Mouse (Mus musculus) neural tube, embryonic 14.5 days (tissue): Measurements from ENCODE around the gene Capn10. TPM values are rescaled to one million over a fixed set of nuclear protein-coding genes. Genes with fewer than 3 reads are reported as not detected.

Experiments used
- ATAC-seq: fragments of 200-750 bp; cut with Nextera tagmentation; 2 replicates; pipeline ENCODE4 v1.8.0; 2017; ENCODE audit warnings: low read depth, mild to moderate bottlenecking, moderate TSS enrichment, moderate library complexity
- H3K27ac ChIP-seq: fragments of 300-500 bp; sonication (generic); 2 replicates; pipeline ENCODE4 v1.5.1; 2014; ENCODE audit warnings: low read depth, mild to moderate bottlenecking, control low read depth, low read length, moderate library complexity, mixed read lengths
- H3K27me3 ChIP-seq: fragments of 300-500 bp; sonication (generic); 2 replicates; pipeline ENCODE4 v1.6.1; 2014; ENCODE audit warnings: low read length; ENCODE audit not compliant: control insufficient read depth, insufficient read depth
- H3K36me3 ChIP-seq: fragments of 300-500 bp; sonication (generic); 2 replicates; pipeline ENCODE4 v1.6.1; 2014; ENCODE audit warnings: low read length, mixed read lengths; ENCODE audit not compliant: control insufficient read depth, insufficient read depth
- H3K4me1 ChIP-seq: fragments of 300-500 bp; sonication (generic); 2 replicates; pipeline ENCODE4 v1.6.1; 2014; ENCODE audit warnings: low read length; ENCODE audit not compliant: control insufficient read depth, insufficient read depth
- H3K4me2 ChIP-seq: fragments of 300-500 bp; sonication (generic); 2 replicates; pipeline ENCODE4 v1.6.1; 2014; ENCODE audit warnings: mild to moderate bottlenecking, low read depth, low read length, control low read depth
- H3K4me3 ChIP-seq: fragments of 300-500 bp; sonication (generic); 2 replicates; pipeline ENCODE4 v1.5.1; 2014; ENCODE audit warnings: low read depth, low read length, control low read depth, mixed read lengths
- H3K9ac ChIP-seq: fragments of 300-500 bp; sonication (generic); replicated peaks from 2 replicates; pipeline ENCODE4 v1.6.1; 2014; ENCODE audit warnings: low read depth, mild to moderate bottlenecking, control low read depth, low read length, mixed read lengths
- H3K9me3 ChIP-seq: fragments of 300-500 bp; sonication (generic); 2 replicates; pipeline ENCODE4 v1.6.1; 2016; ENCODE audit warnings: low read length; ENCODE audit not compliant: control insufficient read depth
- WGBS: fragments of 180-500 bp; shearing (Covaris S2); extraction: QIAGEN DNeasy Blood & Tissue Kit; methylation state at CpG from one replicate; pipeline ENCODE4 v1.1.7; 2014; 5-methylcytosine and 5-hydroxymethylcytosine counted together
- polyA plus RNA-seq: library from polyadenylated mRNA; unstranded; fragments of >200 nt; fragmentation: Nextera tagmentation; extraction: Ambion mirVana; gene quantifications from 2 replicates; pipeline ENCODE4 v1.2.1, GENCODE M21; 2014

Capn10 gene
- polyA plus RNA-seq, 1 experiment from 2014 or later = 58.4 TPM

DNA sequence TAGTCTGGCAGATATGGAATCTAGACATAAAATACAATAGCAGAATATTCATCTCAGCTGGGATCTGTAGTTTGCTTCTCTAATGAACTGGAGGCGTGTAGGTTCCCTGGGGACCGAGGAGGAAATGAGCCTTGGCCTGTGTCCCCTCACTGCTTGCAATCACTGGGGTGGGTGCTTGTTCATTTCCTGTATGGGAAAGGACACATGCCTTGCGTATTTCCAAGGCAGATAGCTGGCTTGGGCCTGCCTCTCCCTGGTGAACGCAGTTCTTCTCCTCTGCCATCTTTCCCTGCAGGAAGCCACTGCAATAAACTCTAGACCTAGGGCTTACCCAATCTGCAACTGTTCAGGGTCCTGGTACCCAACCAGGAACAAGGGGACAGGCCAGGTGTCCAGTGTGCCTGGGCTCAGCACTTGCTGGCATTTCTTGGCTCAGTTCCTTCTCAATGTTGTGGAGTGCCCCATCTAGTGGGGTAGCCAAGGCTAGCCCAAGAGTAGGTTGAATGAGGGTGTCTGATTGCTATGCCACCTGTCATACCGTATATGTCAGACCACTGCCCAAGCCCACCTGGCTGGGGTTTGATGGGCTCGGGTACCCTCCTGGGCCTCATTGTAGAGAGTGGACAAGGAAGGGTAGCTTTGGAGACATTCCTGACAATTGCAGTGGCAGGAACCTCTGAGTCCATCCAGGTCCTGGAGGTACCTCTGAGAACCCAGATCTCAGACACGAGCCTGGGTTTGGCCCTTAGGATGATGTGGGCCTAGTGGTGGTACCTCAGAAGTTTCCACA lies 47.1 kb downstream of the Capn10 start:
- H3K9me3 ChIP-seq = no peaks in the 10 kb centered on the region
- H3K27ac ChIP-seq = no peak overlapping the region
- no peaks in the 10 kb centered on the region for H3K4me1 ChIP-seq
- WGBS = 79% methylated on average over 7 of the region's 7 CpGs
- ATAC-seq = no peak
- no peak overlapping the region for H3K4me3 ChIP-seq
- H3K36me3 ChIP-seq = no peaks in the 10 kb centered on the region
- H3K27me3 ChIP-seq = no peaks in the 10 kb centered on the region
- no peak overlapping the region for H3K4me2 ChIP-seq
- H3K9ac ChIP-seq = no peak overlapping the region

DNA sequence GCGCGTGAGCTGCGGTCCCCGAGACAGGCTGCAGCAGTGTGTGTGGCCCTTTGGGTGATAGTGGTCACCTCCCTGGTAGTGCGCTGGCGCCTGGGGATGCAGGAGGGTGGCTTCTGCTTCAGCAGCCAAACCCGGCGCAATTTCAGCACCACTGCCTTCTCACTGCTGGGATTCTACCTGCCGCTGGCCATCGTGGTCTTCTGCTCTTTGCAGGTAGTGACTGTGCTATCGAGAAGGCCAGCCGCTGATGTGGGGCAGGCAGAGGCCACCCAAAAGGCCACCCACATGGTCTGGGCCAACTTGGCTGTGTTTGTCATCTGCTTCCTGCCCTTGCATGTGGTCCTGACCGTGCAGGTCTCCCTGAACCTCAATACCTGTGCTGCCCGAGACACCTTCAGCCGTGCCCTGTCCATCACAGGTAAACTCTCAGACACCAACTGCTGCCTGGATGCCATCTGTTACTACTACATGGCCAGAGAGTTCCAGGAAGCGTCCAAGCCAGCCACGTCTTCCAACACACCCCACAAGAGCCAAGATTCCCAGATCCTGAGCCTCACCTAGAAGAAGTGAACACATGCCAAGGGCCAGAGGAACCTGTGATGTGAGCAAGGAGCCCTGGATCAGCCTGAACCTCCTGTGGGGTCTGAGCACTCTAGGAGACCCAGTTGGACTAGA lies 48.9 kb downstream of the Capn10 start:
- H3K4me2 ChIP-seq = no peak overlapping the region
- H3K4me1 ChIP-seq = no peaks in the 10 kb centered on the region
- WGBS = 95% methylated on average over 17 of the region's 17 CpGs
- no peaks in the 10 kb centered on the region for H3K36me3 ChIP-seq
- H3K9me3 ChIP-seq = no peaks in the 10 kb centered on the region
- ATAC-seq = no peak
- H3K27ac ChIP-seq = no peak overlapping the region
- no peak overlapping the region for H3K4me3 ChIP-seq
- no peak overlapping the region for H3K9ac ChIP-seq
- H3K27me3 ChIP-seq = no peaks in the 10 kb centered on the region

DNA sequence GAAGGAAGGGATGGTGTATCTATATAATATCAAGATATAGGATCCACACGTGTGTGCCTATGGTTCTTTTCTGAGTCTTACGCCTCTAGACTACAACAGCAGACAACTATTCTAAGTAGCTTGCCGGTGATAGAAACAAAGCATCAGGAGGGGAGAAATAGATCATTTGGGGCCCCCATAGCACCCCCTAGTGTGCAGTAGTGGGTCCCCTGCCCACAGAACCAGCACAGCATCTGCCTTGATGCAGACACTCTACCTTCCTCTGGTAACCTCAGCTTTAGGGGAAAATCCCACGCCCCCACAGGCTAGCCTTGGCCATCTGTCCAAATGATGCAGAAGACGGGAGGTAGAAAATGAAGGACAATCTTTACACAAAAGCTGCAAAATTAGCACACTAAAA lies 50.8 kb downstream of the Capn10 start:
- Histone ChIP-seq H3K27ac (no peak overlapping the region), H3K9ac (no peak overlapping the region), H3K36me3 (no peaks in the 10 kb centered on the region), H3K9me3 (no peaks in the 10 kb centered on the region), H3K4me1 (no peaks in the 10 kb centered on the region), H3K27me3 (no peaks in the 10 kb centered on the region), H3K4me3 (no peak overlapping the region), H3K4me2 (no peak overlapping the region)
- 90% methylated on average over 5 of the region's 5 CpGs for WGBS
- no peak for ATAC-seq

DNA sequence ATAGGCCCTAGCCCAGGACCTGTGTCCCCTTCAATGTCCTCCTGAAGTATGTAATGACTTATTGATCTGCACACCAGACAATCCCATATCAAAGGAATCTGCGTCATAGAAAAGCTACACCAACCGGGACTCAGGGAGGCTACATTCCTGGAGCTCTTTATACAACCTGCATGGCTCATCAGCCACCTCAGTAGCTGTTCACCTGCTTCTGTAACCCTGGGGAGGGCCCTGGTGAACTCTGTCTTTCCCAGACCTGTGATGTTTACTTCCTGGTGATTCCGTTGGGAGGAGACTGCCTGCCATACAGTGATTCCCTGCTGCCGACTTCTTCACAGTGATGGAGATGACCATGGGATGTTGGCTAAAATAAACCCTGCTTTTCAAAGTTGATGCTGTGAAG lies 54.7 kb downstream of the Capn10 start:
- Histone ChIP-seq H3K9me3 (no peaks in the 10 kb centered on the region), H3K4me3 (no peak overlapping the region), H3K36me3 (no peaks in the 10 kb centered on the region), H3K4me1 (no peaks in the 10 kb centered on the region), H3K9ac (no peak overlapping the region), H3K27ac (no peak overlapping the region), H3K27me3 (no peaks in the 10 kb centered on the region), H3K4me2 (no peak overlapping the region)
- no peak for ATAC-seq
- 83% methylated on average over 4 of the region's 4 CpGs for WGBS

DNA sequence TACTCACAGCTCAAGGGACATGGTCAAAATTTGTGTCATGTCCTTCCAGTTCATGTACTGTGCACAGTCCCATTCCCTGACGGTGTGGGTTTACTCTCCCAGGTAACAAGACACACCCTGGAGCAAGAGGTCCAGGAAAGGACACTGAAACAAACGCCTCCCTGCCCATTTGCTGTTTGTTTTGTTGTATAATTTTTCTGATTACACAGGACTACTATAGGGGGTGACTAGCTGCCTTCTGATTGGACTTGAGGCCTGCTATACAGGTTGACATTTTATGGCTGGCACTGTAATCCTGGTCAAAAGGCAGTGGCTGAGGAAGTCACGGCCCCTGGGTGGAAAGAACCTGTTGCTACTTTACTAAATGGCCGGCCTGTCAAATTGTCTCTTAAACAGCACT lies 55.7 kb downstream of the Capn10 start:
- no peak overlapping the region for H3K4me3 ChIP-seq
- ATAC-seq = no peak
- 44% methylated on average over 4 of the region's 4 CpGs for WGBS

DNA sequence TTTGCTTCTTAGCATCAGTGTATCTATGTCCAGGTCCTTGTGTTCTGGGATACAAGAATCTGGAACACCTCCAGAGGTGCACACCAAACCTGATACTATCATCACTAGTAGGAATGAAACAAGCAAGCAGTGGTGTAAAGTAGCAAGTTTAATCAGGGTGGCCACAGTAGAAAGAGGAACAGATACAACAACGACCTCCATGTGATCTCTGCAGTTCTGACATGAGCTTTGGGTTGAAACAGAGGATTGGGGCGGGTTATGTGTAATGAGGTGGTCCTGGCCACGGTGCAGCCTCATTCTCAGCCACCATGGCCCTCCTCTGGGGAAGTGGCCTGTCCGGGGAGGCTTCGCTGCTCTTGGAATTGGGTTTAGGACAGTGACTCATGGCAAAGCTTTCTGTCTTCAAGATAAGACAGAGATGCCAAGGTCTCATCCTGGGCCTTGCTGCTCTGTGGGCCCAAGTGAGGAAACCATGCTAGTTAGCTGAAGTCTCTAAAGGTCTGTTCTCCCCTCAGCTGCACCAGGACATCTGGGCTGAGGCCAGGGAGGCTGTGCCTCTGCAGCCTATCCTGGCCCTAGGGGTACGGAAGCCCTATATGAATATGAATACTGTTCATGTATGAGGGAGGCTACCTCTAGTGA lies 58.2 kb downstream of the Capn10 start:
- no peak overlapping the region for H3K4me2 ChIP-seq
- H3K9ac ChIP-seq = no peak overlapping the region
- no peak overlapping the region for H3K27ac ChIP-seq
- H3K36me3 ChIP-seq = no peaks in the 10 kb centered on the region
- H3K9me3 ChIP-seq = no peaks in the 10 kb centered on the region
- no peak for ATAC-seq
- WGBS = 91% methylated on average over 6 of the region's 6 CpGs
- no peaks in the 10 kb centered on the region for H3K27me3 ChIP-seq
- H3K4me1 ChIP-seq = no peaks in the 10 kb centered on the region
- H3K4me3 ChIP-seq = no peak overlapping the region

More for the DNA sequence above, 55.7 kb downstream of the Capn10 start:
- Histone ChIP-seq H3K27ac (no peak overlapping the region), H3K9me3 (no peaks in the 10 kb centered on the region), H3K4me2 (no peak overlapping the region), H3K36me3 (no peaks in the 10 kb centered on the region), H3K27me3 (no peaks in the 10 kb centered on the region), H3K4me1 (no peaks in the 10 kb centered on the region), H3K9ac (no peak overlapping the region)

DNA sequence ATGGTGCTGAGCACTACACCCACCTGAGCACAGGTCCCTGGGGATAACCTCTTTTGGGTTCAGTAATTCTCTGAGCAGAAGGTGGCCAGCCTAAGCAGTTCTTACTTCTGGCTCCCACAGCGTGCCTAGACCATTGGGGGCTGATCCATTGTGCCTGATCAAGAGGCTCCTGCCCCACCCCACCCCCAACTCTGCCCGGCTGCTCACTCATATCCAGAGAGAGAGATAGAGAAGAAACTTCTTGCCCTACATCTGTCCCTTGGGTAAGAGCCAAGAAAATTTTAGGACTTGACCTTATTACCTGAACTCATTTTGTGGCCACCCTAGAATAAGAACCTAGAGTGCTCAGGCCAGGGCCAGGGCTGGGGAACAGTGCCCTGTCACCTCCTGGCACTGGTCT lies 58.7 kb downstream of the Capn10 start:
- Histone ChIP-seq H3K9ac (no peak overlapping the region), H3K27ac (no peak overlapping the region), H3K4me2 (no peak overlapping the region), H3K4me3 (no peak overlapping the region), H3K4me1 (no peaks in the 10 kb centered on the region), H3K36me3 (no peaks in the 10 kb centered on the region), H3K9me3 (no peaks in the 10 kb centered on the region), H3K27me3 (no peaks in the 10 kb centered on the region)
- 72% methylated on average over 2 of the region's 2 CpGs for WGBS
- ATAC-seq = no peak
